Mouse (Mus musculus) heart, adult 2 months (tissue): ENCODE measurements around the gene 1700019N19Rik. TPM values are rescaled to one million over a fixed set of nuclear protein-coding genes. Genes with fewer than 3 reads are reported as not detected.

Experiments
- DNase-seq, 2 experiments: peaks; one replicate each; pipeline ENCODE4 v3.0.0; 2021
- H3K27ac ChIP-seq: fragments of 200-600 bp; 2 replicates; pipeline ENCODE4 v1.8.1; 2022
- H3K27me3 ChIP-seq: fragments of 200-500 bp; 2 replicates; pipeline ENCODE4 v1.6.1; 2012; ENCODE audit warnings: mild to moderate bottlenecking, low read length, inconsistent platforms, mixed read lengths; ENCODE audit not compliant: control insufficient read depth, insufficient read depth
- H3K36me3 ChIP-seq: fragments of 200-500 bp; 2 replicates; pipeline ENCODE4 v1.6.1; 2012; ENCODE audit warnings: low read length, inconsistent platforms; ENCODE audit not compliant: control insufficient read depth, insufficient read depth
- H3K4me1 ChIP-seq: fragments of 200-500 bp; 2 replicates; pipeline ENCODE4 v1.6.1; 2011; ENCODE audit warnings: low read length; ENCODE audit not compliant: control insufficient read depth, insufficient read depth
- H3K4me3 ChIP-seq: fragments of 200-600 bp; 2 replicates; pipeline ENCODE4 v1.8.1; 2022
- H3K79me2 ChIP-seq: fragments of 200-500 bp; replicated peaks from 2 replicates; pipeline ENCODE4 v1.6.1; 2012; ENCODE audit warnings: mild to moderate bottlenecking, inconsistent platforms, low read length, moderate library complexity, mixed read lengths; ENCODE audit not compliant: control insufficient read depth, insufficient read depth
- H3K9ac ChIP-seq: fragments of 200-500 bp; 2 replicates; pipeline ENCODE4 v1.6.1; 2012; ENCODE audit warnings: low read depth, mild to moderate bottlenecking, control low read depth, inconsistent platforms, low read length, mixed read lengths
- CTCF ChIP-seq: fragments of 200-600 bp; IDR thresholded peaks from 2 replicates; pipeline ENCODE4 v1.8.1; 2022; ENCODE audit warnings: antibody characterized with exemption, mild to moderate bottlenecking, moderate library complexity
- EP300 ChIP-seq: fragments of 200-500 bp; IDR thresholded peaks from 2 replicates; pipeline ENCODE4 v1.6.1; 2011; ENCODE audit warnings: low read depth, low read length, control low read depth; ENCODE audit not compliant: insufficient read depth
- POLR2A ChIP-seq: fragments of 200-500 bp; IDR thresholded peaks from 2 replicates; pipeline ENCODE4 v1.6.1; 2011; ENCODE audit warnings: mild to moderate bottlenecking, low read depth, low read length, control low read depth; ENCODE audit not compliant: insufficient read depth
- WGBS: fragments of 180-500 bp; shearing (Covaris S2); methylation state at CpG from one replicate; pipeline ENCODE4 v1.1.7; 2018; 5-methylcytosine and 5-hydroxymethylcytosine counted together
- intact Hi-C: fragments of 180-260 bp; cut with DNase I; formaldehyde crosslinking; loops from one replicate; pipeline ENCODE4 v1.15.1; 2025
- polyA plus RNA-seq: library from polyadenylated mRNA; depleted of rRNA; stranded (reverse); fragments of >200 nt; gene quantifications from 2 replicates; pipeline ENCODE4 v1.2.3, GENCODE M21; 2012
- total RNA-seq, 2 experiments: library from RNA; stranded (reverse); gene quantifications; 2 replicates each; pipeline ENCODE4 v1.2.3; 2021

Gene 1700019N19Rik
- total and polyA plus RNA-seq, 3 experiments, result 0.29 TPM; not detected in 2

GRCm38 (mm10) chr19:58833639-58834180, 39.4 kb upstream of the 1700019N19Rik start:
- 79% methylated on average over 13 of the region's 13 CpGs for WGBS
- Histone ChIP-seq H3K4me1 (peaks cover 10% of the 10 kb centered on the region), H3K27ac (no peak overlapping the region), H3K36me3 (no peaks in the 10 kb centered on the region), H3K9ac (no peak overlapping the region), H3K27me3 (no peaks in the 10 kb centered on the region), H3K79me2 (no peaks in the 10 kb centered on the region; the same call in 1 of the 2 replicates), H3K4me3 (no peak overlapping the region)
- intact Hi-C loops, result no loop called here
- no peak for DNase-seq
- TF ChIP-seq CTCF (no peak), EP300 (no peak), POLR2A (no peak)

- no peak overlapping the region for H3K27ac ChIP-seq
- intact Hi-C loops, result no loop called here
- TF ChIP-seq POLR2A (no peak), EP300 (no peak), CTCF (no peak)
- no peaks in the 10 kb centered on the region for H3K36me3 ChIP-seq
- 64% methylated on average over 2 of the region's 2 CpGs for WGBS
- H3K4me1 ChIP-seq, result peaks cover 5% of the 10 kb centered on the region; the same call in 1 of the 2 replicates
- no peaks in the 10 kb centered on the region; the same call in 1 of the 2 replicates for H3K79me2 ChIP-seq
- H3K27me3 ChIP-seq, result no peaks in the 10 kb centered on the region
- no peak for DNase-seq
- H3K9ac ChIP-seq, result no peak overlapping the region
- no peak overlapping the region for H3K4me3 ChIP-seq
Observed at GRCm38 (mm10) chr19:58832988-58833387, 38.7 kb upstream of the 1700019N19Rik start.

GRCm38 (mm10) chr19:58831280-58831922, 37.1 kb upstream of the 1700019N19Rik start:
- H3K4me3 ChIP-seq, result no peak overlapping the region
- H3K79me2 ChIP-seq, result no peaks in the 10 kb centered on the region; the same call in 1 of the 2 replicates
- 85% methylated on average over 9 of the region's 9 CpGs for WGBS
- no peak overlapping the region for H3K9ac ChIP-seq
- intact Hi-C loops, result no loop called here
- no peak overlapping the region for H3K27ac ChIP-seq
- DNase-seq, result no peak
- TF ChIP-seq CTCF, result no peak
- TF ChIP-seq EP300, result no peak
- TF ChIP-seq POLR2A, result no peak
- no peaks in the 10 kb centered on the region for H3K36me3 ChIP-seq
- H3K27me3 ChIP-seq, result no peaks in the 10 kb centered on the region
- H3K4me1 ChIP-seq, result peaks cover 4% of the 10 kb centered on the region; the same call in 1 of the 2 replicates

- H3K27me3 ChIP-seq, result no peaks in the 10 kb centered on the region
- intact Hi-C loops, result no loop called here
- H3K9ac ChIP-seq, result no peak overlapping the region
- 84% methylated on average over 7 of the region's 7 CpGs for WGBS
- no peaks in the 10 kb centered on the region for H3K36me3 ChIP-seq
- no peak overlapping the region for H3K27ac ChIP-seq
- peaks cover 1% of the 10 kb centered on the region; the same call in 1 of the 2 replicates for H3K4me1 ChIP-seq
- TF ChIP-seq POLR2A (no peak), CTCF (no peak), EP300 (no peak)
- H3K4me3 ChIP-seq, result no peak overlapping the region
- no peaks in the 10 kb centered on the region; the same call in 1 of the 2 replicates for H3K79me2 ChIP-seq
- DNase-seq, result no peak
Observed at GRCm38 (mm10) chr19:58830182-58830581, 35.9 kb upstream of the 1700019N19Rik start.

- intact Hi-C loops, result no loop called here
- DNase-seq, result no peak
Observed at GRCm38 (mm10) chr19:58829575-58829974, 35.3 kb upstream of the 1700019N19Rik start.

GRCm38 (mm10) chr19:58827656-58828055, 33.4 kb upstream of the 1700019N19Rik start:
- Histone ChIP-seq H3K27me3 (no peaks in the 10 kb centered on the region), H3K4me3 (no peak overlapping the region), H3K36me3 (no peaks in the 10 kb centered on the region), H3K9ac (no peak overlapping the region), H3K27ac (no peak overlapping the region), H3K4me1 (peaks cover 1% of the 10 kb centered on the region; the same call in 1 of the 2 replicates), H3K79me2 (no peaks in the 10 kb centered on the region; the same call in 1 of the 2 replicates)
- intact Hi-C loops, result loop anchor here (1.0 kb wide), 1 partner anchor 21 kb away; no protein-coding TSS in a partner anchor
- no peak for DNase-seq
- WGBS, result 44% methylated on average over 7 of the region's 7 CpGs
- peak; percentile 59 for TF ChIP-seq CTCF
- no peak for TF ChIP-seq EP300

More at GRCm38 (mm10) chr19:58829575-58829974, 35.3 kb upstream of the 1700019N19Rik start:
- Histone ChIP-seq H3K27ac (no peak overlapping the region), H3K4me1 (peaks cover 1% of the 10 kb centered on the region; the same call in 1 of the 2 replicates), H3K36me3 (no peaks in the 10 kb centered on the region), H3K79me2 (no peaks in the 10 kb centered on the region; the same call in 1 of the 2 replicates), H3K9ac (no peak overlapping the region), H3K27me3 (no peaks in the 10 kb centered on the region), H3K4me3 (no peak overlapping the region)
- TF ChIP-seq POLR2A, result no peak
- no peak for TF ChIP-seq EP300
- TF ChIP-seq CTCF, result no peak
- 51% methylated on average over 5 of the region's 5 CpGs for WGBS
